Mouse (Mus musculus) midbrain, embryonic 14.5 days (tissue): ENCODE data around the gene Dpf3. TPM values are rescaled to one million over a fixed set of nuclear protein-coding genes. Genes with fewer than 3 reads are reported as not detected.

Experiments
- ATAC-seq: fragments of 200-750 bp; cut with Nextera tagmentation; 2 replicates; pipeline ENCODE4 v1.8.0; 2017; ENCODE audit warnings: moderate number of reproducible peaks, moderate library complexity; ENCODE audit not compliant: low FRiP score, low TSS enrichment
- DNase-seq: peaks from one replicate; pipeline ENCODE4 v3.0.0-alpha.2; 2015
- H3K27ac ChIP-seq: fragments of 300-500 bp; sonication (generic); replicated peaks from 2 replicates; pipeline ENCODE4 v1.5.1; 2014; ENCODE audit warnings: mild to moderate bottlenecking, low read depth, low read length, moderate library complexity
- H3K27me3 ChIP-seq: fragments of 300-500 bp; sonication (generic); 2 replicates; pipeline ENCODE4 v1.6.1; 2014; ENCODE audit warnings: low read length, control low read depth, mixed read lengths; ENCODE audit not compliant: control insufficient read depth, insufficient read depth
- H3K36me3 ChIP-seq: fragments of 300-500 bp; sonication (generic); 2 replicates; pipeline ENCODE4 v1.6.1; 2014; ENCODE audit warnings: low read length, control low read depth; ENCODE audit not compliant: control insufficient read depth, insufficient read depth
- H3K4me1 ChIP-seq: fragments of 300-500 bp; sonication (generic); 2 replicates; pipeline ENCODE4 v1.6.1; 2014; ENCODE audit warnings: mild to moderate bottlenecking, antibody characterized with exemption, low read length, control low read depth; ENCODE audit not compliant: control insufficient read depth, insufficient read depth
- H3K4me2 ChIP-seq: fragments of 300-500 bp; sonication (generic); 2 replicates; pipeline ENCODE4 v1.6.1; 2014; ENCODE audit warnings: mild to moderate bottlenecking, low read length, moderate library complexity
- H3K4me3 ChIP-seq: fragments of 300-500 bp; sonication (generic); replicated peaks from 2 replicates; pipeline ENCODE4 v1.5.1; 2014; ENCODE audit warnings: low read depth, low read length
- H3K9ac ChIP-seq: fragments of 300-500 bp; sonication (generic); replicated peaks from 2 replicates; pipeline ENCODE4 v1.6.1; 2014; ENCODE audit warnings: mild to moderate bottlenecking, low read length, moderate library complexity
- H3K9me3 ChIP-seq: fragments of 300-500 bp; sonication (generic); 2 replicates; pipeline ENCODE4 v1.6.1; 2016; ENCODE audit warnings: low read length, control low read depth, mixed read lengths; ENCODE audit not compliant: control insufficient read depth
- WGBS: fragments of 180-500 bp; shearing (Covaris S2); extraction: QIAGEN DNeasy Blood & Tissue Kit; methylation state at CpG from one replicate; pipeline ENCODE4 v1.1.7; 2014; 5-methylcytosine and 5-hydroxymethylcytosine counted together
- polyA plus RNA-seq: library from polyadenylated mRNA; unstranded; fragments of >200 nt; fragmentation: Nextera tagmentation; extraction: Ambion mirVana; gene quantifications from 2 replicates; pipeline ENCODE4 v1.2.1, GENCODE M21; 2014

Dpf3 gene
- polyA plus RNA-seq, 1 experiment from 2014 or later, result 30.1 TPM

GRCm38 (mm10) chr12:83411721-83412521, 75.6 kb downstream of the Dpf3 start:
- Histone ChIP-seq H3K9me3 (no peaks in the 10 kb centered on the region), H3K27ac (peak overlapping the region; percentile 32; the same call in 1 of the 2 replicates), H3K4me1 (no peaks in the 10 kb centered on the region), H3K4me2 (no peak overlapping the region), H3K36me3 (no peaks in the 10 kb centered on the region), H3K4me3 (no peak overlapping the region), H3K9ac (no peak overlapping the region), H3K27me3 (no peaks in the 10 kb centered on the region)
- WGBS, result 57% methylated on average over 17 of the region's 17 CpGs
- ATAC-seq, result no peak
- DNase-seq, result peak; percentile 12

DNA sequence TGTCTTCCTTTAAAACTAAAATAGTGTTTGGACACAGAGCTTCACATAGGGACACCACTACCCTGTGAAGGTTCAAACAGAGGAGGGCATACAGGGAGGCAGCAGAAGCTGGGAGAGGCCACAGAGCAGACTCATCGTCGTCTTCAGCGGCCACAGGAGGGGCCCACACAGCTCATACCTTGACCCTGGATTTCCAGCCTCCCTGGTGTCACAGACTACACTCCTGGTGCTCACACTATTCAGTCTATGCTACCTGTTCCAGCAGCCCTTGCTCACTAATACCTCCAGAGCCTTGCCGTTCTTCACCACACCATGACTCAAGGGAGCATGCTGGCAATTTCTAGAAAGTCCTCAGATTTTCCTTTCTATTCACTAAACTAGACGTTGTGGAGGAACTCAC, 76.5 kb downstream of the Dpf3 start:
- no peak for ATAC-seq

DNA sequence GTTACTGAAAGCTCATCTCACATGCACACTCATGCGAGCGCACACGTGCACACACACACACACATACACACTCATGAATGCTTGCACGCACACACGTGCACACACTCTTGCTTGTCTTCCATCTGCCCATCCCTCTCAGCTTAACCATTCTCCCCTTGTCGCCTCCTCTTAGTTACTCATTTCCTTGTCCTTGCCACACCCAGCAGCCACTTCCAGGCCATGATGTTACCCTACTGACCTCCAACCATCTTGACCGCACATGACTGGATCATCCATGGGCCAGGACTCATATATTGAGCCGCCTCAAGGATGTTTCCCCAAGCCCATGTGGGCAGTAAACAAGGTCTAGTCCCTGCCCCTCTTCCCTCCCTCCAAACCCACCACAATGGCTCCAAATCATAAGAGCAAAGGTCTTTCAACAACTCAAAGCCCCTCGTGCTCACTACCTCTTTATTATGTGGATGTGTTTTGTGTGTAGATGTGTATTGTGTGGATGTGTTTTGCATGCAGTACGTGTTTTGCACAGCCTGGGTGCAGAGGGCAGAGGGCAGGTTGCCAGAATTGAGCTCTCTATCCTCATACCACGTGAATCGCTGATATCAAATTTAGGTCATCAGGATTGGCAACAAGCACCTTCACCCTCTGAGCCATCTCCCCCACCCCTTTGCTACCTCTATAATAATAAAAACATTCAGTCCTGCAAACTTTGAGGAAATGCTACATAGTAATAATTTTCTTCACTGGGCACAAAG, 82.0 kb downstream of the Dpf3 start:
- Histone ChIP-seq H3K27ac (no peak overlapping the region), H3K4me3 (no peak overlapping the region), H3K4me1 (no peaks in the 10 kb centered on the region), H3K36me3 (no peaks in the 10 kb centered on the region), H3K9me3 (no peaks in the 10 kb centered on the region), H3K27me3 (no peaks in the 10 kb centered on the region), H3K9ac (no peak overlapping the region), H3K4me2 (no peak overlapping the region)
- ATAC-seq (no peak), DNase-seq (no peak)
- 93% methylated on average over 12 of the region's 12 CpGs for WGBS

More for the DNA sequence above, 76.5 kb downstream of the Dpf3 start:
- no peak for DNase-seq
- Histone ChIP-seq H3K27ac (no peak overlapping the region), H3K4me2 (no peak overlapping the region), H3K9me3 (no peaks in the 10 kb centered on the region), H3K9ac (no peak overlapping the region), H3K4me3 (no peak overlapping the region), H3K36me3 (no peaks in the 10 kb centered on the region), H3K27me3 (no peaks in the 10 kb centered on the region), H3K4me1 (no peaks in the 10 kb centered on the region)
- WGBS, result 77% methylated on average over 5 of the region's 5 CpGs

DNA sequence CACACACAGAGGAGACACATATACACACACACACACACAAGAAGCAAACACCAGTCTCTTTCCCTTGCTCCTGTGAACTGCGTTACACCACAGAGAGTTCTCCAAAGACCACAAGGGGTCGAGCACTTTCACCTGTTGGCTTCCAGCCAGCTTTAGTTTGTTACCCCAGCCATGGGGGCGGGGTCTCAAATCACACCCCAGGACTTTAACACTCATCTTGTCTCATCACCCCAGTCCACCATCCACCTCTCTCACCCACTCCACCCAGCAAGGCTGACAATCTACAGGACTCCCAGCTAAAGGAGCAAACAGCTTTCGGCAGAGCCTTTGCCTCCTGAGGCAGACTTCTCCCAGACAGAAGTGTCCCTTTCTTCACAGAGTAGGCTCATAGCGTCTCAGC, 85.2 kb downstream of the Dpf3 start:
- no peaks in the 10 kb centered on the region for H3K27me3 ChIP-seq
- DNase-seq (no peak), ATAC-seq (no peak)
- no peak overlapping the region for H3K4me3 ChIP-seq
- no peak overlapping the region for H3K27ac ChIP-seq
- no peak overlapping the region for H3K9ac ChIP-seq
- WGBS, result 81% methylated on average over 5 of the region's 5 CpGs
- no peaks in the 10 kb centered on the region for H3K9me3 ChIP-seq
- no peaks in the 10 kb centered on the region for H3K4me1 ChIP-seq
- H3K36me3 ChIP-seq, result no peaks in the 10 kb centered on the region
- no peak overlapping the region for H3K4me2 ChIP-seq

DNA sequence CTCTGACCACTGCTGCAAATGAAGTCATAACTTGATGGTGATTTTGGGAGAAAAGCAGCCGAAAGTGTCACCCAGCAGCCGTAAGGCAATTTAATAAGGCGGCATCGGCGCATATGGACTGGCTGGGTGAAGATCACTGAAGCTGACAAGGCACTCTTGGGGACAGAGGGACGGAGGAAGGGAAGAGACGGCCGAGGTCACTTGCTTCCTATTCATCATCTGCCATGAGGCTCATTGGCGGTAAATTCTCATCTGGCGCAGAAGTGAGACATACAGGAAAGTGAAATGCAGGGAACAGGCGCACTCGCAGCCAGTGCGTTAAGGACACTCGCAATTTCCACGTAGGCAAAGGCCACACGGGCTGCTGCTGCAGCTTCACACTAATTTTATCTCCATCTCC, 95.5 kb downstream of the Dpf3 start:
- Histone ChIP-seq H3K27me3 (no peaks in the 10 kb centered on the region), H3K9me3 (no peaks in the 10 kb centered on the region), H3K36me3 (no peaks in the 10 kb centered on the region), H3K4me3 (no peak overlapping the region), H3K27ac (no peak overlapping the region), H3K4me2 (no peak overlapping the region), H3K4me1 (no peaks in the 10 kb centered on the region), H3K9ac (no peak overlapping the region)
- WGBS, result 82% methylated on average over 16 of the region's 16 CpGs
- ATAC-seq, result no peak
- no peak for DNase-seq

GRCm38 (mm10) chr12:83387554-83387953, 100.0 kb downstream of the Dpf3 start:
- Histone ChIP-seq H3K4me2 (no peak overlapping the region), H3K4me3 (no peak overlapping the region), H3K9me3 (no peaks in the 10 kb centered on the region), H3K27me3 (no peaks in the 10 kb centered on the region), H3K4me1 (no peaks in the 10 kb centered on the region), H3K36me3 (no peaks in the 10 kb centered on the region), H3K9ac (no peak overlapping the region), H3K27ac (no peak overlapping the region)
- DNase-seq (no peak), ATAC-seq (no peak)
- 34% methylated on average over 3 of the region's 3 CpGs for WGBS

DNA sequence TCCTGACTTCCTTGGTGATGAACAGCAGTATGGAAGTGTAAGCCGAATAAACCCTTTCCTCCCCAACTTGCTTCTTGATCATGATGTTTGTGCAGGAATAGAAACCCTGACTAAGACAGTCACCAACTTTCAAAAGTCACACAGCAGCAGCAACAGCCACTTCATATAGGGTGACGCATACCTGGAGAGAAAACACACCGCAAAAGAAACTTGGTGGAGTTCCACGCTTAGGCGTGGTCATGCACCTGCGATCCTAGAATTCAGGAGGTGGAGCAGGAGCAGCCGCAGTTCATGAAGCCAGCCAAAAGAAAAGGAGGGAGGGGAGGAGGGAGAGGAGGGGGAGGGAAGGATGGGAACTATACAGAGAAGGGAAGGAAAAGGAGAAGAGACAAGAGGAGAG, 106.4 kb downstream of the Dpf3 start:
- Histone ChIP-seq H3K9me3 (no peaks in the 10 kb centered on the region), H3K27ac (no peak overlapping the region), H3K4me1 (no peaks in the 10 kb centered on the region), H3K4me2 (no peak overlapping the region), H3K36me3 (no peaks in the 10 kb centered on the region), H3K27me3 (no peaks in the 10 kb centered on the region), H3K9ac (no peak overlapping the region), H3K4me3 (no peak overlapping the region)
- no peak for DNase-seq
- ATAC-seq, result no peak
- 86% methylated on average over 6 of the region's 7 CpGs for WGBS

DNA sequence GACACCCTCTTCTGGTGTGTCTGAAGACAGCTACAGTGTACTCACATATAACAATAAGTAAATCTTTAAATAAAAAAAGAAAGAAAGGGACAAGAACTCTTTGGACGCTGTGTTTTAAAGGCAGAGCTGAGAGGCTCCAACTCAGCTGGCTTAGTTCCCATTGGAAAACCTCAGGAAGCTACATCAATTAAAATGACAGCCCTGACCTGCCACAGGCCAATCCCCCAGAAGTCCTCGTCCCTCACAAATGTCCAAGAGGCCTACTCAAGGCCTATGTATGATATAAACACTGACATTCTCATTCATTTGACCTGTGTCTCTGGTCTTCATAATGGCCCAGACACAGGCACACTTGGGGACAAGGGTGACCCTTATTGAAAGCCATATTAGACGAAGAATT, 107.5 kb downstream of the Dpf3 start:
- no peak overlapping the region for H3K4me2 ChIP-seq
- no peaks in the 10 kb centered on the region for H3K4me1 ChIP-seq
- WGBS, result 47% methylated on average over 3 of the region's 3 CpGs
- no peak overlapping the region for H3K27ac ChIP-seq
- no peaks in the 10 kb centered on the region for H3K27me3 ChIP-seq
- H3K36me3 ChIP-seq, result no peaks in the 10 kb centered on the region
- DNase-seq (no peak), ATAC-seq (no peak)
- no peak overlapping the region for H3K4me3 ChIP-seq
- no peak overlapping the region for H3K9ac ChIP-seq
- H3K9me3 ChIP-seq, result no peaks in the 10 kb centered on the region
